Mouse (Mus musculus) retina, embryonic 14.5 days (tissue): ENCODE data around the gene Ccnd2.

Source experiments
- DNase-seq: peaks from one replicate; pipeline ENCODE4 v3.0.0-alpha.2; 2015; ENCODE audit warnings: low spot score

Ccnd2 gene

GRCm38 (mm10) chr6:127152106-127152951, at the start of gene Ccnd2:
Gene Ccnd2, minus strand, starts transcription at chr6:127152193.
- peak; percentile 57 for DNase-seq

- no peak for DNase-seq
Observed at GRCm38 (mm10) chr6:127196985-127197384, 45.0 kb upstream of the Ccnd2 start.

GRCm38 (mm10) chr6:127181296-127181695, 29.3 kb upstream of the Ccnd2 start:
- DNase-seq: no peak

- DNase-seq: no peak
Observed at GRCm38 (mm10) chr6:127179056-127179759, 27.2 kb upstream of the Ccnd2 start.

GRCm38 (mm10) chr6:127177962-127178361, 26.0 kb upstream of the Ccnd2 start:
- DNase-seq: no peak

GRCm38 (mm10) chr6:127177441-127177840, 25.4 kb upstream of the Ccnd2 start:
- no peak for DNase-seq

GRCm38 (mm10) chr6:127172461-127172860, 20.5 kb upstream of the Ccnd2 start:
- DNase-seq: no peak

- no peak for DNase-seq
Observed at GRCm38 (mm10) chr6:127170734-127171133, 18.7 kb upstream of the Ccnd2 start.

GRCm38 (mm10) chr6:127165663-127166062, 13.7 kb upstream of the Ccnd2 start:
- no peak for DNase-seq

- no peak for DNase-seq
Observed at GRCm38 (mm10) chr6:127162842-127163241, 10.8 kb upstream of the Ccnd2 start.

- DNase-seq: no peak
Observed at GRCm38 (mm10) chr6:127157321-127157720, 5.3 kb upstream of the Ccnd2 start.

- peak; percentile 44 for DNase-seq
Observed at GRCm38 (mm10) chr6:127155468-127155867, 3.5 kb upstream of the Ccnd2 start.

GRCm38 (mm10) chr6:127154708-127155268, 2.8 kb upstream of the Ccnd2 start:
- peak; percentile 64 for DNase-seq

GRCm38 (mm10) chr6:127153972-127154707, 2.1 kb upstream of the Ccnd2 start:
- DNase-seq: no peak

- DNase-seq: peak; percentile 48
Observed at GRCm38 (mm10) chr6:127153296-127153800, 1.4 kb upstream of the Ccnd2 start.

- peak; percentile 51 for DNase-seq
Observed at GRCm38 (mm10) chr6:127151565-127152105, 358 bp downstream of the Ccnd2 start.

GRCm38 (mm10) chr6:127150663-127151564, 1.1 kb downstream of the Ccnd2 start:
- DNase-seq: peak; percentile 71

GRCm38 (mm10) chr6:127149944-127150662, 1.9 kb downstream of the Ccnd2 start:
- DNase-seq: peak; percentile 43

GRCm38 (mm10) chr6:127149303-127149943, 2.6 kb downstream of the Ccnd2 start:
- no peak for DNase-seq
